Mouse (Mus musculus): ENCODE measurements around the gene Dnajc22. TPM values are rescaled to one million over a fixed set of nuclear protein-coding genes. Genes with fewer than 3 reads are reported as not detected.

The Dnajc22 gene
- polyA plus RNA-seq (2012; ENCODE audit: low replicate concordance), result 0.11 TPM in 1 of 2 replicates, not detected in the other

DNA sequence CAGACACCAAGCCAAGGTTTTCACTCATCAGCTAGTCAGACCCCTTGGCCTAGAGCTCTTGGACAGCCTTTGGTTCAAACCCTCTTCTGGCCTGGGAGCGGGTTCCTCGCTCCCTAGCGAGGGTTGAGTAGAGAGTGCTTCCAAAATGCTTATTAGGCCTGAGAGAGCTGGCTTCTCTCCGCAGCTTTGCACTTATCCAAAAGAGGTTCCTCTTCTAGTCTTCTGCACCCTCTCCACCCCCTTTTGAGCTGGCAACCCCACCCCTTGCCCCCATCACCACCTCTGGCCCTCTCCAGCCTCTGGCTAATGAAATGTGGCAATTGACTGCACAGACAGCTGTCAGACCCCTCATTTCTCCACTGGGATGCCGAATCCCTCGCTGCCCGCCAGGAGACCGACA is at the start of gene Dnajc22:
Gene Dnajc22 (plus strand): TSS at position 301 of the 400 bp plus-strand sequence.

DNA sequence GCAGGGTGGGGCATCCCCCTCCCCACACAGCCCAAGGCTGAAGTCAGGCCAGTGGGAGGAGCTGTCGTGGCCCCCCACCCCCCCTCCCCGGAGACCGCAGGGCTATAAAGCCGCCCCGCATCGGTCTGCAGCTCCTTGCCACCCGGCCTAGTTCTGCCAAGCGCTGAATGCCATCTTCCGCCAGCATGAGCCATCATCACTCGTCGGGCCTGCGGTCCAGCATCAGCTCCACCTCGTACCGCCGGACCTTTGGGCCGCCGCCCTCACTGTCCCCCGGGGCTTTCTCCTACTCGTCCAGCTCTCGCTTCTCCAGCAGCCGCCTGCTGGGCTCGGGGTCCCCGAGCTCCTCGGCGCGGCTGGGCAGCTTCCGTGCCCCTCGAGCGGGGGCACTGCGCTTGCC is 37.9 kb upstream of the Dnajc22 start, which contains the start of gene Prph:
Gene Prph (plus strand): TSS at position 135 of the 400 bp plus-strand sequence.

GRCm38 (mm10) chr15:99074019-99074599 is 18.9 kb upstream of the Dnajc22 start, which contains the start of gene Troap:
Gene Troap, plus strand, starts transcription at chr15:99074575.

DNA sequence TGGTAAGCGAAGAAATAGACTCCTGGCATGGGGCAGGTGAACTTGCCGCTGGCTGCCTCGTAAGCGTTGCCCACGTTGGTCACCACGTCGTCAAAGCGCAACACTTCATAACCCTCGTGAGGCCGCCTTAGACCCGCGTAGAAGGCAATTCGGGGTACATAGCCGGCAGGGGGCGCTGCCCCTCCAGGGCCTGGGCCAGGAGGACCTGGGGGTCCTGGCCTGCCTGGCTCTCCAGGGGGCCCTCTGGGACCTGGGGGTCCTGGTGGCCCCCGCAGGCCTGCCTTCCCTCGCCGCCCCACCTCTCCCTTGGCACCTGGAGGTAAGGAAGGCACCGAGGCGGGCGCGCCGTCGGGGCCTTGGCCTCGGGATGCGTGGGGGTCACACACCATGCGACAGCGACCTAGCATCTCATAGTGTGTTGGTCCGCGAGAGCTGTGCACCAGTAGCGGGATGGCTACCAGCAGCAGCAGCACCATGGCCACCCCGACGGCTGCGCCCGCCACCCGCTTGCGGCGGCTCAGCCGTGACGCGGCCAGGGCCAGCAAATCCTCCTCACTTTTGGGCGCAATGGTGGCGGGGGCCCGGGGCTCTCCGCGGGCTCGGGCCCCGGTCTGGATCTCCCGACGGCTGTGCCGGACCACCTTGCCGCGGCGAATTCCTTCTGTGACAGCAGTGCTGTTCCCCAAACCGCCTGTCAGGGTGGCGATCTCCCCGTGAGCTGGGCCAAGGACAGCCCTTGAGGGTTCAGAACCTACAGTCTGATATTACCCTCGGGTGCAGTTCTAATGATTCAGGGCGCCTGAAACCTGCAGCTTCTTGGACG is 5.5 kb upstream of the Dnajc22 start, which contains the start of gene C1ql4:
Gene C1ql4 (minus strand): TSS at position 565 of the 823 bp plus-strand sequence.

GRCm38 (mm10) chr15:99125711-99126080 is 32.7 kb downstream of the Dnajc22 start, which contains the start of gene Spats2:
Gene Spats2, plus strand, starts transcription at chr15:99125916.

Other genes starting within 250 kb of the Dnajc22 start
- 81.7 and 92.9 TPM in 2 replicates for gene Kmt2d, start 222.0 kb upstream of the Dnajc22 start, polyA plus RNA-seq (2012; ENCODE audit: low replicate concordance)
- gene Rhebl1, start 198.6 kb upstream of the Dnajc22 start, polyA plus RNA-seq (2012; ENCODE audit: low replicate concordance), result 0.84 and 3.0 TPM in 2 replicates
- gene Dhh, start 194.6 kb upstream of the Dnajc22 start, polyA plus RNA-seq (2012; ENCODE audit: low replicate concordance), result 0.13 TPM in 1 of 2 replicates, not detected in the other
- gene Lmbr1l, start 174.9 kb upstream of the Dnajc22 start, polyA plus RNA-seq (2012; ENCODE audit: low replicate concordance), result 15.3 and 15.8 TPM in 2 replicates
- gene Tuba1b, start 158.6 kb upstream of the Dnajc22 start, polyA plus RNA-seq (2012; ENCODE audit: low replicate concordance), result 329 and 729 TPM in 2 replicates
- gene Gm49450, start 139.6 kb upstream of the Dnajc22 start, polyA plus RNA-seq (2012; ENCODE audit: low replicate concordance), result 8.6 and 196 TPM in 2 replicates
- gene Tuba1a, start 139.5 kb upstream of the Dnajc22 start, polyA plus RNA-seq (2012; ENCODE audit: low replicate concordance), result 4.0 and 6.3 TPM in 2 replicates
- 21.6 and 198 TPM in 2 replicates for gene Tuba1c, start 63.3 kb upstream of the Dnajc22 start, polyA plus RNA-seq (2012; ENCODE audit: low replicate concordance)
- gene Prph, start 38.0 kb upstream of the Dnajc22 start, polyA plus RNA-seq (2012; ENCODE audit: low replicate concordance), result not detected in 2 replicates
- 84.4 and 87.8 TPM in 2 replicates for gene Troap, start 18.6 kb upstream of the Dnajc22 start, polyA plus RNA-seq (2012; ENCODE audit: low replicate concordance)
- gene C1ql4, start 5.4 kb upstream of the Dnajc22 start, polyA plus RNA-seq (2012; ENCODE audit: low replicate concordance), result not detected in 2 replicates
- 0.27 and 0.60 TPM in 2 replicates for gene Spats2, start 32.7 kb downstream of the Dnajc22 start, polyA plus RNA-seq (2012; ENCODE audit: low replicate concordance)
- gene Kcnh3, start 131.7 kb downstream of the Dnajc22 start, polyA plus RNA-seq (2012; ENCODE audit: low replicate concordance), result 0.46 and 0.48 TPM in 2 replicates
- 70.0 and 92.1 TPM in 2 replicates for gene Mcrs1, start 158.8 kb downstream of the Dnajc22 start, polyA plus RNA-seq (2012; ENCODE audit: low replicate concordance)
- 20.8 and 37.7 TPM in 2 replicates for gene Prpf40b, start 201.9 kb downstream of the Dnajc22 start, polyA plus RNA-seq (2012; ENCODE audit: low replicate concordance)
- gene Fam186b, start 202.7 kb downstream of the Dnajc22 start, polyA plus RNA-seq (2012; ENCODE audit: low replicate concordance), result not detected in 2 replicates